ENCODE assay signal across 16 mouse cellular contexts in genomic region chr11:77835109-77835508, GRCm38 (mm10). TPM values are rescaled to one million over a fixed set of nuclear protein-coding genes. Genes with fewer than 3 reads are reported as not detected.
DNase-seq lines count a peak whose midpoint lies in the region; ATAC-seq and TF ChIP-seq lines count a peak whose summit lies in the region.
"Had no signal": no experiment of that assay in that cellular context is flagged by ENCODE, and none has a peak within 500 bp of the region (broad histone marks: within the 10 kb centered on the region; RNA-seq: fewer than 3 reads in every experiment).

No protein-coding gene starts in this region.

- H3K4me2 ChIP-seq in heart, embryonic 11.5 days, result no peak overlapping the region
- no peak overlapping the region for H3K4me2 ChIP-seq in liver, embryonic 14.5 days (ENCODE audit: low read depth)
- no peak overlapping the region for H3K4me2 ChIP-seq in liver, embryonic 11.5 days
- H3K4me2 ChIP-seq in midbrain, embryonic 16.5 days (ENCODE audit: low read length), result no peak overlapping the region
- H3K4me2 ChIP-seq: hindbrain, embryonic 13.5 days; midbrain, embryonic 13.5 days had no signal

- H3K36me3 ChIP-seq in heart, adult 2 months (ENCODE audit: control insufficient read depth, insufficient read depth, low read length), result no peaks in the 10 kb centered on the region
- peaks cover 25% of the 10 kb centered on the region for H3K36me3 ChIP-seq in heart, embryonic 11.5 days (ENCODE audit: control insufficient read depth, insufficient read depth, low read length)
- peaks cover 10% of the 10 kb centered on the region for H3K36me3 ChIP-seq in liver, embryonic 14.5 days (replicated peaks; ENCODE audit: control insufficient read depth, insufficient read depth, low read depth)
- peaks cover 22% of the 10 kb centered on the region for H3K36me3 ChIP-seq in liver, embryonic 11.5 days (ENCODE audit: control insufficient read depth, insufficient read depth, low read length)
- peaks cover 25% of the 10 kb centered on the region for H3K36me3 ChIP-seq in midbrain, embryonic 16.5 days (ENCODE audit: control insufficient read depth, insufficient read depth, low read length)

- H3K27ac ChIP-seq in heart, adult 2 months, result no peak overlapping the region
- H3K27ac ChIP-seq in heart, embryonic 11.5 days (ENCODE audit: low read depth, low read length), result no peak overlapping the region
- no peak overlapping the region for H3K27ac ChIP-seq in liver, embryonic 14.5 days
- no peak overlapping the region for H3K27ac ChIP-seq in liver, embryonic 11.5 days (ENCODE audit: low read depth, low read length)
- H3K27ac ChIP-seq in midbrain, embryonic 16.5 days (ENCODE audit: low read length), result no peak overlapping the region
- H3K27ac ChIP-seq: hindbrain, embryonic 13.5 days; midbrain, embryonic 13.5 days had no signal

- peak; percentile 53 for TF ChIP-seq CTCF in heart, adult 2 months (IDR thresholded peaks at IDR 0.05)
- TF ChIP-seq CTCF in liver, embryonic 14.5 days (IDR thresholded peaks at IDR 0.05; ENCODE audit: low read depth), result peak; percentile 59

- WGBS in heart, adult 2 months, result 87% methylated on average over 3 of the region's 3 CpGs
- 76% methylated on average over 3 of the region's 3 CpGs for WGBS in heart, embryonic 11.5 days (ENCODE audit: insufficient replicate concordance)
- WGBS in liver, embryonic 14.5 days (ENCODE audit: insufficient replicate concordance), result 71% methylated on average over 3 of the region's 3 CpGs
- WGBS in liver, embryonic 11.5 days, result 80% methylated on average over 3 of the region's 3 CpGs
- 89% methylated on average over 3 of the region's 3 CpGs for WGBS in midbrain, embryonic 16.5 days

- H3K79me2 ChIP-seq in heart, adult 2 months (replicated peaks; ENCODE audit: control insufficient read depth, insufficient read depth, low read length), result no peaks in the 10 kb centered on the region

- TF ChIP-seq EP300 in heart, adult 2 months (IDR thresholded peaks at IDR 0.05; ENCODE audit: insufficient read depth, low read depth, low read length), result no peak
- no peak for TF ChIP-seq EP300 in liver, embryonic 14.5 days (IDR thresholded peaks at IDR 0.05; ENCODE audit: low read depth)

- no peak for TF ChIP-seq POLR2A in heart, adult 2 months (IDR thresholded peaks at IDR 0.05; ENCODE audit: insufficient read depth, low read depth, low read length)

- no peak for DNase-seq in heart, adult 2 months
- DNase-seq in liver, embryonic 14.5 days (ENCODE audit: low read depth in 3 of 3, low spot score in 3 of 3), result no peak
- DNase-seq in liver, embryonic 11.5 days (ENCODE audit: low spot score), result no peak
- DNase-seq in 416B (ENCODE audit: low read depth) (peak; percentile 34), R1 (ENCODE audit: low read depth, low spot score) (peak; percentile 63)
- DNase-seq in kidney, adult 9 months, result no peak
- DNase-seq: cerebellum, adult 18-20 months; kidney, postnatal 10 days; lung, postnatal 14 days had no signal

- no peak overlapping the region for H3K9ac ChIP-seq in heart, adult 2 months (ENCODE audit: low read depth, low read length)
- no peak overlapping the region for H3K9ac ChIP-seq in heart, embryonic 11.5 days (ENCODE audit: low read depth, low read length)
- no peak overlapping the region for H3K9ac ChIP-seq in liver, embryonic 14.5 days (replicated peaks)
- no peak overlapping the region for H3K9ac ChIP-seq in liver, embryonic 11.5 days (ENCODE audit: low read depth, low read length)
- H3K9ac ChIP-seq in midbrain, embryonic 16.5 days (ENCODE audit: low read depth, low read length), result no peak overlapping the region
- H3K9ac ChIP-seq: midbrain, embryonic 13.5 days had no signal

- no peak for ATAC-seq in heart, embryonic 11.5 days (replicated peaks; ENCODE audit: insufficient number of reproducible peaks, low FRiP score, low TSS enrichment)
- ATAC-seq in liver, embryonic 14.5 days (ENCODE audit: insufficient read depth), result no peak
- ATAC-seq in liver, embryonic 11.5 days (replicated peaks; ENCODE audit: low FRiP score), result no peak
- no peak for ATAC-seq in midbrain, embryonic 16.5 days
- ATAC-seq: midbrain, embryonic 13.5 days had no signal

- no peaks in the 10 kb centered on the region for H3K27me3 ChIP-seq in heart, adult 2 months (ENCODE audit: control insufficient read depth, insufficient read depth, low read length)
- H3K27me3 ChIP-seq in heart, embryonic 11.5 days (ENCODE audit: control insufficient read depth, insufficient read depth, low read length), result no peaks in the 10 kb centered on the region
- no peaks in the 10 kb centered on the region for H3K27me3 ChIP-seq in liver, embryonic 14.5 days (ENCODE audit: control insufficient read depth, insufficient read depth, low read length)
- no peaks in the 10 kb centered on the region for H3K27me3 ChIP-seq in liver, embryonic 11.5 days (replicated peaks; ENCODE audit: control insufficient read depth, insufficient read depth, low read length)
- no peaks in the 10 kb centered on the region for H3K27me3 ChIP-seq in midbrain, embryonic 16.5 days (ENCODE audit: control insufficient read depth, insufficient read depth, low read depth, low read length)
- H3K27me3 ChIP-seq: midbrain, embryonic 13.5 days had no signal

- H3K9me3 ChIP-seq in heart, embryonic 11.5 days (replicated peaks; ENCODE audit: control insufficient read depth, low read length), result no peaks in the 10 kb centered on the region
- no peaks in the 10 kb centered on the region for H3K9me3 ChIP-seq in liver, embryonic 14.5 days (ENCODE audit: control insufficient read depth, low read length)
- no peaks in the 10 kb centered on the region for H3K9me3 ChIP-seq in liver, embryonic 11.5 days (ENCODE audit: control insufficient read depth, low read length)
- no peaks in the 10 kb centered on the region for H3K9me3 ChIP-seq in midbrain, embryonic 16.5 days (replicated peaks; ENCODE audit: control insufficient read depth, low read length, poor library complexity, severe bottlenecking)
- H3K9me3 ChIP-seq: midbrain, embryonic 13.5 days had no signal

- intact Hi-C loops in heart, adult 2 months (cut with DNase I), result no loop called here

- no peaks in the 10 kb centered on the region for H3K4me1 ChIP-seq in heart, adult 2 months (ENCODE audit: control insufficient read depth, insufficient read depth, low read length)
- peaks cover 13% of the 10 kb centered on the region for H3K4me1 ChIP-seq in heart, embryonic 11.5 days (ENCODE audit: control insufficient read depth, insufficient read depth, low read length)
- no peaks in the 10 kb centered on the region for H3K4me1 ChIP-seq in liver, embryonic 14.5 days (replicated peaks; ENCODE audit: control insufficient read depth in 2 of 2, insufficient read depth in 2 of 2, low read length in 1 of 2)
- H3K4me1 ChIP-seq in liver, embryonic 11.5 days (replicated peaks; ENCODE audit: control insufficient read depth, insufficient read depth, low read length), result no peaks in the 10 kb centered on the region
- no peaks in the 10 kb centered on the region for H3K4me1 ChIP-seq in midbrain, embryonic 16.5 days (ENCODE audit: control insufficient read depth, insufficient read depth, low read length)

- no peak overlapping the region for H3K4me3 ChIP-seq in heart, adult 2 months
- no peak overlapping the region for H3K4me3 ChIP-seq in heart, embryonic 11.5 days (ENCODE audit: low read depth, low read length)
- H3K4me3 ChIP-seq in liver, embryonic 14.5 days (ENCODE audit: insufficient read depth in 1 of 2, low read depth in 2 of 2, low read length in 2 of 2), result no peak overlapping the region
- H3K4me3 ChIP-seq in liver, embryonic 11.5 days (ENCODE audit: low read depth, low read length), result no peak overlapping the region
- no peak overlapping the region for H3K4me3 ChIP-seq in midbrain, embryonic 16.5 days (ENCODE audit: low read depth, low read length)
- H3K4me3 ChIP-seq: erythroblast, embryonic 14.5 days; hindbrain, embryonic 13.5 days; midbrain, embryonic 13.5 days had no signal

RNA-seq across cellular contexts. Expression of gene Gm10277, which starts 47.6 kb away (rescaled TPM):
- not detected for total RNA-seq in heart, adult 2 months (2021)
- not detected in 2 replicates for polyA plus RNA-seq in heart, adult 2 months (2012; rRNA removed)
- polyA plus RNA-seq in heart, embryonic 11.5 days (2014; fragmentation: Nextera tagmentation; extraction: Ambion mirVana), result 0.55 and 0.87 TPM in 2 replicates
- not detected in 2 replicates for polyA plus RNA-seq in liver, embryonic 14.5 days (2012; rRNA removed)
- 0.11 and 0.18 TPM in 2 replicates for polyA plus RNA-seq in liver, embryonic 14.5 days (2014; fragmentation: Nextera tagmentation; extraction: Ambion mirVana)
- 1.5 and 2.0 TPM in 2 replicates for polyA plus RNA-seq in liver, embryonic 11.5 days (2014; fragmentation: Nextera tagmentation; extraction: Ambion mirVana)
- polyA plus RNA-seq in midbrain, embryonic 16.5 days (2015; fragmentation: Nextera tagmentation; extraction: Ambion mirVana), result 2.0 and 2.5 TPM in 2 replicates
- total RNA-seq: heart, adult 8-10 months; layer of hippocampus, postnatal 14 days had no signal
- polyA plus RNA-seq: erythroblast, embryonic 14.5 days had no signal

RNA-seq across cellular contexts. Expression of gene Pipox, which starts 58.8 kb away (rescaled TPM):
- under 1 TPM; 0.52 to 0.77 TPM for total RNA-seq in heart, adult 2 months (2021)
- polyA plus RNA-seq in heart, adult 2 months (2012; rRNA removed), result 0.47 and 0.82 TPM in 2 replicates
- polyA plus RNA-seq in heart, embryonic 11.5 days (2014; fragmentation: Nextera tagmentation; extraction: Ambion mirVana), result 1.8 and 2.4 TPM in 2 replicates
- polyA plus RNA-seq in liver, embryonic 14.5 days (2012; rRNA removed), result 15.4 and 15.6 TPM in 2 replicates
- polyA plus RNA-seq in liver, embryonic 14.5 days (2014; fragmentation: Nextera tagmentation; extraction: Ambion mirVana), result 14.1 and 15.6 TPM in 2 replicates
- 6.9 and 7.2 TPM in 2 replicates for polyA plus RNA-seq in liver, embryonic 11.5 days (2014; fragmentation: Nextera tagmentation; extraction: Ambion mirVana)
- 6.0 and 7.5 TPM in 2 replicates for polyA plus RNA-seq in midbrain, embryonic 16.5 days (2015; fragmentation: Nextera tagmentation; extraction: Ambion mirVana)
- polyA plus RNA-seq: erythroblast, embryonic 14.5 days had no signal

Comparison
In these comparisons a context has a peak if more than half of its experiments do, and no peak if none do; other contexts are left out.
1. DNase-seq: peak in 416B (single experiment) and R1 (single experiment); none in heart, adult 2 months (0 of 2), liver, embryonic 14.5 days (0 of 3), liver, embryonic 11.5 days (single experiment) and kidney, adult 9 months (single experiment).